Mouse (Mus musculus): ENCODE data around the gene Ace.

Gene Ace

GRCm38 (mm10) chr11:106036548-106037417 lies 69.0 kb downstream of the Ace start, which contains the start of gene Dcaf7:
Gene Dcaf7, plus strand, starts transcription at chr11:106036872.
- in situ Hi-C loops (cut with MboI; ENCODE audit: unreplicated experiment in 2 of 2) = no loop called here

GRCm38 (mm10) chr11:106037418-106037751 lies 69.6 kb downstream of the Ace start:
- in situ Hi-C loops (cut with MboI; ENCODE audit: unreplicated experiment in 2 of 2) = no loop called here

Measured in v-Abl transformed pro-B cells (cell line).